Mouse (Mus musculus) midbrain, embryonic 14.5 days (tissue): Measurements from ENCODE around the gene Actl6b. TPM values are rescaled to one million over a fixed set of nuclear protein-coding genes. Genes with fewer than 3 reads are reported as not detected.

Experiments used
- ATAC-seq: fragments of 200-750 bp; cut with Nextera tagmentation; 2 replicates; pipeline ENCODE4 v1.8.0; 2017; ENCODE audit warnings: moderate number of reproducible peaks, moderate library complexity; ENCODE audit not compliant: low FRiP score, low TSS enrichment
- DNase-seq: peaks from one replicate; pipeline ENCODE4 v3.0.0-alpha.2; 2015
- H3K27ac ChIP-seq: fragments of 300-500 bp; sonication (generic); replicated peaks from 2 replicates; pipeline ENCODE4 v1.5.1; 2014; ENCODE audit warnings: mild to moderate bottlenecking, low read depth, low read length, moderate library complexity
- H3K27me3 ChIP-seq: fragments of 300-500 bp; sonication (generic); 2 replicates; pipeline ENCODE4 v1.6.1; 2014; ENCODE audit warnings: low read length, control low read depth, mixed read lengths; ENCODE audit not compliant: control insufficient read depth, insufficient read depth
- H3K36me3 ChIP-seq: fragments of 300-500 bp; sonication (generic); 2 replicates; pipeline ENCODE4 v1.6.1; 2014; ENCODE audit warnings: low read length, control low read depth; ENCODE audit not compliant: control insufficient read depth, insufficient read depth
- H3K4me1 ChIP-seq: fragments of 300-500 bp; sonication (generic); 2 replicates; pipeline ENCODE4 v1.6.1; 2014; ENCODE audit warnings: mild to moderate bottlenecking, antibody characterized with exemption, low read length, control low read depth; ENCODE audit not compliant: control insufficient read depth, insufficient read depth
- H3K4me2 ChIP-seq: fragments of 300-500 bp; sonication (generic); 2 replicates; pipeline ENCODE4 v1.6.1; 2014; ENCODE audit warnings: mild to moderate bottlenecking, low read length, moderate library complexity
- H3K4me3 ChIP-seq: fragments of 300-500 bp; sonication (generic); replicated peaks from 2 replicates; pipeline ENCODE4 v1.5.1; 2014; ENCODE audit warnings: low read depth, low read length
- H3K9ac ChIP-seq: fragments of 300-500 bp; sonication (generic); replicated peaks from 2 replicates; pipeline ENCODE4 v1.6.1; 2014; ENCODE audit warnings: mild to moderate bottlenecking, low read length, moderate library complexity
- H3K9me3 ChIP-seq: fragments of 300-500 bp; sonication (generic); 2 replicates; pipeline ENCODE4 v1.6.1; 2016; ENCODE audit warnings: low read length, control low read depth, mixed read lengths; ENCODE audit not compliant: control insufficient read depth
- WGBS: fragments of 180-500 bp; shearing (Covaris S2); extraction: QIAGEN DNeasy Blood & Tissue Kit; methylation state at CpG from one replicate; pipeline ENCODE4 v1.1.7; 2014; 5-methylcytosine and 5-hydroxymethylcytosine counted together
- polyA plus RNA-seq: library from polyadenylated mRNA; unstranded; fragments of >200 nt; fragmentation: Nextera tagmentation; extraction: Ambion mirVana; gene quantifications from 2 replicates; pipeline ENCODE4 v1.2.1, GENCODE M21; 2014

Gene Actl6b
- polyA plus RNA-seq, 1 experiment from 2014 or later: 234 TPM

- no peaks in the 10 kb centered on the region for H3K9me3 ChIP-seq
- no peaks in the 10 kb centered on the region; the same call in 1 of the 2 replicates for H3K27me3 ChIP-seq
- ATAC-seq (no peak), DNase-seq (no peak)
- no peak overlapping the region for H3K27ac ChIP-seq
- WGBS: 82% methylated on average over 6 of the region's 6 CpGs
- H3K4me2 ChIP-seq: no peak overlapping the region
- H3K36me3 ChIP-seq: no peaks in the 10 kb centered on the region
- no peak overlapping the region for H3K9ac ChIP-seq
- no peak overlapping the region for H3K4me3 ChIP-seq
- 0 out of 2 replicates have a peak, but pooled peaks cover 12% of the 10 kb centered on the region for H3K4me1 ChIP-seq
Measured at GRCm38 (mm10) chr5:137580246-137580645, 26.9 kb downstream of the Actl6b start.

GRCm38 (mm10) chr5:137582702-137583101, 29.4 kb downstream of the Actl6b start:
- peak overlapping the region; percentile 55 for H3K9ac ChIP-seq
- H3K4me1 ChIP-seq: 0 out of 2 replicates have a peak, but pooled peaks cover 12% of the 10 kb centered on the region
- no peak for ATAC-seq
- no peaks in the 10 kb centered on the region; the same call in 1 of the 2 replicates for H3K27me3 ChIP-seq
- H3K4me2 ChIP-seq: peak overlapping the region; percentile 57
- DNase-seq: no peak
- no peak overlapping the region for H3K27ac ChIP-seq
- WGBS: 40% methylated on average over 8 of the region's 8 CpGs
- no peaks in the 10 kb centered on the region for H3K36me3 ChIP-seq
- no peaks in the 10 kb centered on the region for H3K9me3 ChIP-seq
- H3K4me3 ChIP-seq: peak overlapping the region; percentile 33; the same call in 1 of the 2 replicates

GRCm38 (mm10) chr5:137583670-137584169, 30.4 kb downstream of the Actl6b start:
- Histone ChIP-seq H3K27ac (peak overlapping the region; percentile 85), H3K27me3 (no peaks in the 10 kb centered on the region; the same call in 1 of the 2 replicates), H3K36me3 (no peaks in the 10 kb centered on the region), H3K9ac (peak overlapping the region; percentile 55), H3K4me2 (peak overlapping the region; percentile 57), H3K4me3 (peak overlapping the region; percentile 33), H3K9me3 (no peaks in the 10 kb centered on the region), H3K4me1 (0 out of 2 replicates have a peak, but pooled peaks cover 12% of the 10 kb centered on the region)
- WGBS: 15% methylated on average over 27 of the region's 27 CpGs
- ATAC-seq: peak; percentile 70
- DNase-seq: peak; percentile 88

DNA sequence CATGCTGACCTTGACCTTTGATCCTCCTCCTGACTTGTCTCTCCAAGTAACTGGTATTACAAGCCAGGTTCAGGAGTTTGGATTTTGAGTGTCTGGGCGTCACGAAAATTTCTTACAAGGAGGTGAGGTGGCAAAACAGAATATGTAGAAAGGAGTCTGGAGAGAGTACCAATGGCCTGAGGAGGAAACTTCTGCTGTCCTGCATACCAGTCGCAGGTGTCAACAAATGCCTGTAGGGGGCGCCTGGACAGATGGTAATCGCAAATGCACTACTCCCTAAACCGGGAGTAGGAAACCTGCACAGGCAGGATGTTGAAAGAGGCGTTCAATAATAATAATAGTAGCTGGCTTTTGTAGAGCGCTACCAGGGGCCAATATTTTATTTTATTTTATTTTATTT, 31.7 kb downstream of the Actl6b start:
- H3K27ac ChIP-seq: no peak overlapping the region
- no peak for ATAC-seq
- no peak overlapping the region for H3K4me2 ChIP-seq
- peak; percentile 77 for DNase-seq
- no peaks in the 10 kb centered on the region; the same call in 1 of the 2 replicates for H3K27me3 ChIP-seq
- H3K9ac ChIP-seq: no peak overlapping the region
- H3K36me3 ChIP-seq: no peaks in the 10 kb centered on the region
- H3K9me3 ChIP-seq: no peaks in the 10 kb centered on the region
- H3K4me1 ChIP-seq: 0 out of 2 replicates have a peak, but pooled peaks cover 12% of the 10 kb centered on the region
- WGBS: 33% methylated on average over 8 of the region's 8 CpGs
- H3K4me3 ChIP-seq: no peak overlapping the region

DNA sequence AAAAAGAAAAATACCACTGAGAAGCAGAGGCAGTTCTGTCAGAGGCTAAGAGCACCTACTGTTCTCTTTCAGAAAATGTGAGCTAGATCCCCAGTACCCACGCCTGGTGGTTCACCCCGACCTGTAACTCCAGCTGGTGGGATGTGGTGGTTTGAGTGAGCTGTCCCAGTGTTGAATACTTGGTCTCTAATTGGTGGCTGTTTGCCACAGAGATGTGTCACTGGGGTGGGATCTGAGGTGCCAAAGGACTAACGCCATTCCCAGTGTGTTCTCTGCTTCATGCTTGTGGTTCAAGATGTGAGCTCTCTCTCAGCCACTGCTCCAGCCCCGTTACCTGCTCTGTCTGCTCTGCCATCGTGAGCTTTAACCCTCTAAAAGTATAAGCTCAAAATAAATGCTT, 37.2 kb downstream of the Actl6b start:
- no peak overlapping the region for H3K27ac ChIP-seq
- WGBS: 85% methylated on average over 5 of the region's 5 CpGs
- ATAC-seq: no peak
- no peak overlapping the region for H3K9ac ChIP-seq
- no peak for DNase-seq
- H3K4me2 ChIP-seq: no peak overlapping the region
- H3K9me3 ChIP-seq: no peaks in the 10 kb centered on the region
- no peaks in the 10 kb centered on the region for H3K4me1 ChIP-seq
- H3K36me3 ChIP-seq: no peaks in the 10 kb centered on the region
- no peak overlapping the region for H3K4me3 ChIP-seq
- H3K27me3 ChIP-seq: no peaks in the 10 kb centered on the region

DNA sequence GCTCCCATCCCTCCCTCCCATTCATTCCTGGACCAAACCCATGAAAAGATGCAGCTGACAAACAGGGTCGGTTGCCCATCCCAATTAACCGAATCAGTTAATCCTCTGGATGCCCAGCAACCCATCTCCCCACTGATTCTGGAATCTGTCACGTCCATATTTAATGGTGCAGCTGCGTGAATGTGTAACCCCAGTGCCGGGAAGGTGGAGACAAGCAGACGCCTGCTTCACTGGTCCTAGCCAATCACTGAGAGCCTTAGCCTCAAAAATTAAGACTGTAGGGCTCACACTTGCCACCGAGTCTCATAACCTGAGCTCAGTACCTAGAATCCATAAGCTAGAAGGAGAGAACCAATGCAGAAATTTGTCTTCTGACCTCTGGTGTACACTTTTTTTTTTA, 42.6 kb downstream of the Actl6b start:
- no peak overlapping the region for H3K27ac ChIP-seq
- H3K36me3 ChIP-seq: peaks cover 10% of the 10 kb centered on the region
- H3K4me2 ChIP-seq: no peak overlapping the region
- WGBS: 55% methylated on average over 7 of the region's 7 CpGs
- H3K4me3 ChIP-seq: no peak overlapping the region
- no peaks in the 10 kb centered on the region for H3K9me3 ChIP-seq
- no peak for ATAC-seq
- no peaks in the 10 kb centered on the region for H3K27me3 ChIP-seq
- H3K4me1 ChIP-seq: peaks cover 11% of the 10 kb centered on the region
- DNase-seq: no peak
- H3K9ac ChIP-seq: no peak overlapping the region

GRCm38 (mm10) chr5:137596601-137597261, 43.4 kb downstream of the Actl6b start:
- Histone ChIP-seq H3K36me3 (peaks cover 10% of the 10 kb centered on the region), H3K9ac (no peak overlapping the region), H3K4me1 (peaks cover 11% of the 10 kb centered on the region), H3K27ac (no peak overlapping the region), H3K4me2 (peak overlapping the region; percentile 33; the same call in 1 of the 2 replicates), H3K27me3 (no peaks in the 10 kb centered on the region), H3K4me3 (peak overlapping the region; percentile 9; the same call in 1 of the 2 replicates), H3K9me3 (no peaks in the 10 kb centered on the region)
- DNase-seq (no peak), ATAC-seq (no peak)
- 36% methylated on average over 30 of the region's 30 CpGs for WGBS

- ATAC-seq (no peak), DNase-seq (no peak)
- no peak overlapping the region for H3K27ac ChIP-seq
- H3K4me2 ChIP-seq: no peak overlapping the region
- H3K9ac ChIP-seq: no peak overlapping the region
- H3K36me3 ChIP-seq: peaks cover 10% of the 10 kb centered on the region
- no peaks in the 10 kb centered on the region for H3K27me3 ChIP-seq
- WGBS: 98% methylated on average over 6 of the region's 6 CpGs
- H3K4me3 ChIP-seq: no peak overlapping the region
- H3K9me3 ChIP-seq: no peaks in the 10 kb centered on the region
- peaks cover 11% of the 10 kb centered on the region for H3K4me1 ChIP-seq
Measured at GRCm38 (mm10) chr5:137597625-137598024, 44.3 kb downstream of the Actl6b start.
